Mouse (Mus musculus) hindbrain, embryonic 13.5 days (tissue): ENCODE results near the gene Rbms3. TPM values are rescaled to one million over a fixed set of nuclear protein-coding genes. Genes with fewer than 3 reads are reported as not detected.

Source experiments
- ATAC-seq: fragments of 200-750 bp; cut with Nextera tagmentation; 2 replicates; pipeline ENCODE4 v1.8.0; 2017; ENCODE audit warnings: moderate TSS enrichment; ENCODE audit not compliant: low FRiP score
- H3K27ac ChIP-seq: fragments of 300-500 bp; sonication (generic); 2 replicates; pipeline ENCODE4 v1.5.1; 2015; ENCODE audit warnings: inconsistent platforms, mild to moderate bottlenecking, moderate library complexity
- H3K27me3 ChIP-seq: fragments of 300-500 bp; sonication (generic); 2 replicates; pipeline ENCODE4 v1.6.1; 2015; ENCODE audit warnings: mild to moderate bottlenecking, inconsistent platforms
- H3K36me3 ChIP-seq: fragments of 300-500 bp; sonication (generic); 2 replicates; pipeline ENCODE4 v1.6.1; 2015; ENCODE audit warnings: mild to moderate bottlenecking, inconsistent platforms
- H3K4me1 ChIP-seq: fragments of 300-500 bp; sonication (generic); replicated peaks from 2 replicates; pipeline ENCODE4 v1.6.1; 2015; ENCODE audit warnings: inconsistent platforms
- H3K4me2 ChIP-seq: fragments of 300-500 bp; sonication (generic); 2 replicates; pipeline ENCODE4 v1.6.1; 2015; ENCODE audit warnings: inconsistent platforms, mild to moderate bottlenecking, moderate library complexity
- H3K4me3 ChIP-seq: fragments of 300-500 bp; sonication (generic); 2 replicates; pipeline ENCODE4 v1.5.1; 2015; ENCODE audit warnings: mild to moderate bottlenecking, inconsistent platforms
- H3K9ac ChIP-seq: fragments of 300-500 bp; sonication (generic); 2 replicates; pipeline ENCODE4 v1.6.1; 2015; ENCODE audit warnings: mild to moderate bottlenecking, inconsistent platforms
- H3K9me3 ChIP-seq: fragments of 300-500 bp; sonication (generic); 2 replicates; pipeline ENCODE4 v1.6.1; 2016; ENCODE audit warnings: inconsistent platforms
- WGBS: fragments of 180-500 bp; shearing (Covaris S2); methylation state at CpG from one replicate; pipeline ENCODE4 v1.1.7; 2015; 5-methylcytosine and 5-hydroxymethylcytosine counted together
- polyA plus RNA-seq: library from polyadenylated mRNA; unstranded; fragments of >200 nt; fragmentation: Nextera tagmentation; extraction: Ambion mirVana; gene quantifications from 2 replicates; pipeline ENCODE4 v1.2.1, GENCODE M21; 2015

The Rbms3 gene
- polyA plus RNA-seq, 1 experiment from 2014 or later, result 73.7 TPM

GRCm38 (mm10) chr9:117234726-117235075 lies 395.0 kb downstream of the Rbms3 start:
- Histone ChIP-seq H3K4me2 (no peak overlapping the region), H3K9ac (no peak overlapping the region), H3K4me1 (no peaks in the 10 kb centered on the region), H3K27me3 (no peaks in the 10 kb centered on the region), H3K9me3 (no peaks in the 10 kb centered on the region), H3K36me3 (no peaks in the 10 kb centered on the region), H3K27ac (no peak overlapping the region), H3K4me3 (no peak overlapping the region)
- no peak for ATAC-seq
- 84% methylated on average over 6 of the region's 6 CpGs for WGBS

GRCm38 (mm10) chr9:117234065-117234725 lies 395.5 kb downstream of the Rbms3 start:
- no peak overlapping the region for H3K9ac ChIP-seq
- 95% methylated on average over 5 of the region's 5 CpGs for WGBS
- no peak overlapping the region for H3K27ac ChIP-seq
- H3K4me3 ChIP-seq, result no peak overlapping the region
- H3K9me3 ChIP-seq, result no peaks in the 10 kb centered on the region
- H3K4me1 ChIP-seq, result no peaks in the 10 kb centered on the region
- H3K36me3 ChIP-seq, result no peaks in the 10 kb centered on the region
- H3K4me2 ChIP-seq, result no peak overlapping the region
- H3K27me3 ChIP-seq, result no peaks in the 10 kb centered on the region
- ATAC-seq, result no peak

GRCm38 (mm10) chr9:117222741-117223140 lies 407.0 kb downstream of the Rbms3 start:
- no peak for ATAC-seq
- Histone ChIP-seq H3K27ac (no peak overlapping the region), H3K36me3 (no peaks in the 10 kb centered on the region), H3K27me3 (no peaks in the 10 kb centered on the region), H3K4me1 (no peaks in the 10 kb centered on the region), H3K4me2 (no peak overlapping the region), H3K4me3 (no peak overlapping the region), H3K9me3 (no peaks in the 10 kb centered on the region), H3K9ac (no peak overlapping the region)
- WGBS, result 89% methylated on average over 8 of the region's 8 CpGs

DNA sequence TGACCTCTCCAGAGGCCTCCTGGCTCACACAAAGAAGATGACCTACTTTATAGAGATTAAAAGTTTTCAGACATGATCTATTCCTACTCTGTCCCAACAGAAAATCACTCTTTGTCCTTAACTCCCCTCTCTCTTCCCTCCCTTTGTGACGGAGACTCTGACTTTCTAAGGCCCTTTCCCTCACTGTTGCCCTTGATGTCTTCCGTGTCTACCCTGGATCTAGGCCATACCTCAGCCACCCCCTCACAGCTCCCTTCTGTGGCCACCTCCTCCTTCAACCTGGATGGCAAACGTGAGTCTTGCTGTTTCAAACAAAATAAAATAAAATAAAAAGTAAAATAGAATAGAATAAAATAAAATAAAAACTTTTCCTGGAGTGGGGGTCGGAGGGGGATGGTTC lies 408.2 kb downstream of the Rbms3 start:
- Histone ChIP-seq H3K27me3 (no peaks in the 10 kb centered on the region), H3K36me3 (no peaks in the 10 kb centered on the region), H3K4me3 (no peak overlapping the region), H3K9ac (no peak overlapping the region), H3K4me1 (peaks cover 2% of the 10 kb centered on the region), H3K9me3 (no peaks in the 10 kb centered on the region), H3K27ac (no peak overlapping the region), H3K4me2 (no peak overlapping the region)
- ATAC-seq, result no peak
- 73% methylated on average over 4 of the region's 4 CpGs for WGBS

DNA sequence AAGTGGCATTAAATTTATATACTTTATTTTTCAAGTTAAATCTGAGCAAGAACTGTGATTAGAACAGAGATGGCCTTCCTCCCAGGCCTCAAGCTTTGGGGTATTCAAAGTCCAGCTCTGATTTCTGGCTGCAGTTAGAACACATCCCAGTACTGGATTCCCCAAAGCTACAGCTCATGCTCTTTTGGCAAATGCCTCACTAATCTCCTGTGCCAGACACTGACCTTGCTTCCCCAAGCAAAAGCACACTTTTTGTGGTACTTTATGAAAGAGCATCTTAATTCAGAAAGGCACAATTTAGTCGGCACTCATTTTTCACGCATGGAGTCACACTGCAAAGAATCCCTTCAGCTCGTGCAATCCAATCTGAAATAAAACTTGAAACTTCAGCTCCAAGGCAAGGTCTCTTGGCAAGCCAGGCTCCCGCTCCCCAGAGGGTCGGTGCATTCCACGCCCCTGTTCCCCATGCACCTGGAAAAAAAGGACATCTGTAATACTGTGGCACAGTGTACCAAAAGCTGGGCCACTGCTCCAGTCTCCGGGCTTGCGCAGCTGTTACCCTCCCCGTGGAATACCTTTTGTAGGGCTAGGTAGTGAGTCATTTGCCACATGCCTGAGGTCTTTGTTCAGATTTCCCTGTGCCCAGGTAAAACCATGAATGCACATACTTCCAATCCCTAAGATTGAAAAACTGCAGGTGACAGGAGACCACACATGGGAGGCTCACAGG lies 413.5 kb downstream of the Rbms3 start:
- H3K27ac ChIP-seq, result no peak overlapping the region
- WGBS, result 76% methylated on average over 9 of the region's 9 CpGs
- H3K9ac ChIP-seq, result no peak overlapping the region
- no peaks in the 10 kb centered on the region for H3K27me3 ChIP-seq
- no peak overlapping the region for H3K4me3 ChIP-seq
- no peaks in the 10 kb centered on the region for H3K36me3 ChIP-seq
- no peak for ATAC-seq
- peaks cover 13% of the 10 kb centered on the region for H3K4me1 ChIP-seq
- no peak overlapping the region for H3K4me2 ChIP-seq
- H3K9me3 ChIP-seq, result no peaks in the 10 kb centered on the region

DNA sequence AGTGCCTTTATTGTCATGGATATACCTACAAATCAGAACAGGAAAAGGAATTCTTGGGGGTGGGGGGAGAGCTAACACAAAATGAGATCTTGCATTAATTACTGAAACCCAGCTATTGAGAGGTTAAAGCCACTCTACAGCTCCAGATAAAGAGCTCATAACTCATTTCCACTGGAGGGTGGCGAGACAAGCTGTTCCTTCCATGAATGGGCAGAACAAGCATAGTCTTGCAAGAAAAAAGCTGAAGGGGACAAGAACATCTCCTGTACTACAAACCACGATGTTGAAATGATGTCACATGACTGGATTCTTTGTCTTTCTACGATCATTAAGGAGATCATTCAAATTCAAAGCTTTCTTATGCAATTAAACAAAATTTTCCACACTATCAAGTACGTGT lies 417.7 kb downstream of the Rbms3 start:
- H3K27me3 ChIP-seq, result no peaks in the 10 kb centered on the region
- 50% methylated on average over 4 of the region's 4 CpGs for WGBS
- H3K4me1 ChIP-seq, result peaks cover 13% of the 10 kb centered on the region
- H3K27ac ChIP-seq, result no peak overlapping the region
- H3K36me3 ChIP-seq, result no peaks in the 10 kb centered on the region
- H3K4me2 ChIP-seq, result no peak overlapping the region
- ATAC-seq, result no peak
- no peaks in the 10 kb centered on the region for H3K9me3 ChIP-seq
- H3K4me3 ChIP-seq, result no peak overlapping the region
- no peak overlapping the region for H3K9ac ChIP-seq

DNA sequence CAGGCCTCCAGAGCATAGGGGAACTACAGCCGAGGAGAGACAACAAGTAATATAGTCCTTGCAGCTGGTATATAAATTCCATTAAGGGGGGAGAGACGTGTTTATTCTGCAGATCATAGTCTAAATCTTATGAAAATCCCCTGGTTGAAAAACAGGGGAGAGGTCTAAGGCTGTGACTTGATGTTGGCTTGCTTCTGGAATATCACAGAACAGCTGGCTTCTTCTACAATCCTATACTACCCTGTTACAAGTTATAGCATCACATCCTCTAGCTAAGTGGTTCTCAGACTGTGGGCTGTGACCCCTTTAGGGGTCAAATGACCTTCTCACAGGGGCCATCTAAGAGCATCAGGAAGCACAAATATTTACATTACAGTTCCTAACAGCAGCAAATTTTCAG lies 419.4 kb downstream of the Rbms3 start:
- ATAC-seq, result no peak
- WGBS, result 76% methylated on average over 2 of the region's 2 CpGs
- Histone ChIP-seq H3K27me3 (no peaks in the 10 kb centered on the region), H3K4me1 (peaks cover 13% of the 10 kb centered on the region), H3K36me3 (no peaks in the 10 kb centered on the region), H3K4me2 (no peak overlapping the region), H3K27ac (no peak overlapping the region), H3K4me3 (no peak overlapping the region), H3K9me3 (no peaks in the 10 kb centered on the region), H3K9ac (no peak overlapping the region)

GRCm38 (mm10) chr9:117205395-117205794 lies 424.3 kb downstream of the Rbms3 start:
- ATAC-seq, result no peak
- H3K27me3 ChIP-seq, result no peaks in the 10 kb centered on the region
- H3K9me3 ChIP-seq, result no peaks in the 10 kb centered on the region

DNA sequence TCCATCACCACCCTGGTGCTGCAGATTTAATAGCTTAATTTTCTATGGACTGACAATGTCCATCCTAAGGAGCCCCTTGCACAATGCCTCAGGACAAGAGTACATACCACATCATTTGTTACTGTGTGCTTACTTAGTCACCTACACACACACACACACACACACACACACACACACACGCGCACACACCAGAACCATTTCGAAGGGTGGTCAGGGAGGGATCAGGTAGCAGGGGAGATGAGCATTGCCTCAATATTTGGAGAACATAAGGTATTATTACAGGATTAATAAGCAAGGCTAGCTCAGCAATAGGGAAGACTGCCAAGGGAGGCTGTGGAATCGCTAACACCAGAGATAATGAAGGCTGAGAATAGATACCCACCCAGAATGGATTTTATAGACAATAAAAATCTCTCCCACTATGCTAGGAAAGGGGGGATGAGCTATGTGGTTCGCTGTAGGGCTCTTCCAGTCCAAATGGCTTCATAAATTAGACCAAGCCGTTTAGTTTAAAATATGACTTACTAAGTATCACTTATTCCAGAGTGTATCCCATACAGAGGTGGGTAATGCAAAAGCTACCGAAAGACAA lies 429.6 kb downstream of the Rbms3 start:
- 85% methylated on average over 7 of the region's 7 CpGs for WGBS
- H3K4me2 ChIP-seq, result no peak overlapping the region

More at GRCm38 (mm10) chr9:117205395-117205794, 424.3 kb downstream of the Rbms3 start:
- no peaks in the 10 kb centered on the region for H3K36me3 ChIP-seq
- H3K4me3 ChIP-seq, result no peak overlapping the region
- H3K27ac ChIP-seq, result no peak overlapping the region
- H3K9ac ChIP-seq, result no peak overlapping the region
- peaks cover 8% of the 10 kb centered on the region for H3K4me1 ChIP-seq
- no peak overlapping the region for H3K4me2 ChIP-seq
- WGBS, result 67% methylated on average over 6 of the region's 6 CpGs

DNA sequence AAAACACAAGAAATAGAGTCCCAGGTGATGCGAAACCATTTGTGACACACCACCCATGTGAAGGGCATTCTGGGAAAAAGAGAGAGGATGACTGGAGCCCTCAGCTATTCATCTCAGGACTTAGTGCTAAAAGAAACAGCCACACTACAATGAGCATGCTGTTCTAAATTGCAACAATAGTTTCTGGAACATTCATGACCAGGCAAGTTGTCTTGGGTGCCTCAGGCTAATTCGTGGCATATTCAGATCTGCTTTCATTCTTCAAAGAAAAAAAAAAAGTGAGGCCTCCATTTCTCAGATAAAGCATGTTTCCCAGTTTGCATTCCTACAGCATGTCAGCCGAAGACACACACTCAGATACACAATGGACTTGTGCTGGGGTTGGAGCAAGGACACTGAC lies 432.2 kb downstream of the Rbms3 start:
- 81% methylated on average over 3 of the region's 3 CpGs for WGBS
- no peak overlapping the region for H3K27ac ChIP-seq
- H3K9ac ChIP-seq, result no peak overlapping the region
- no peaks in the 10 kb centered on the region for H3K36me3 ChIP-seq
- H3K9me3 ChIP-seq, result no peaks in the 10 kb centered on the region
- H3K27me3 ChIP-seq, result no peaks in the 10 kb centered on the region
- no peak for ATAC-seq
- H3K4me3 ChIP-seq, result no peak overlapping the region
- H3K4me1 ChIP-seq, result peaks cover 12% of the 10 kb centered on the region
- no peak overlapping the region for H3K4me2 ChIP-seq

More for the DNA sequence above, 429.6 kb downstream of the Rbms3 start:
- H3K4me1 ChIP-seq, result 0 out of 2 replicates have a peak, but pooled peaks cover 3% of the 10 kb centered on the region
- no peak for ATAC-seq
- no peak overlapping the region for H3K4me3 ChIP-seq
- H3K9me3 ChIP-seq, result no peaks in the 10 kb centered on the region
- H3K27me3 ChIP-seq, result no peaks in the 10 kb centered on the region
- H3K27ac ChIP-seq, result peak overlapping the region; percentile 70
- H3K9ac ChIP-seq, result no peak overlapping the region
- no peaks in the 10 kb centered on the region for H3K36me3 ChIP-seq

- Histone ChIP-seq H3K4me1 (peaks cover 10% of the 10 kb centered on the region), H3K9ac (no peak overlapping the region), H3K4me3 (no peak overlapping the region), H3K4me2 (no peak overlapping the region), H3K36me3 (no peaks in the 10 kb centered on the region), H3K27ac (peak overlapping the region; percentile 23; the same call in 1 of the 2 replicates), H3K27me3 (no peaks in the 10 kb centered on the region), H3K9me3 (no peaks in the 10 kb centered on the region)
- ATAC-seq, result no peak
- 76% methylated on average over 14 of the region's 14 CpGs for WGBS
Observed at GRCm38 (mm10) chr9:117192565-117193540, 436.9 kb downstream of the Rbms3 start.

GRCm38 (mm10) chr9:117192093-117192492 lies 437.6 kb downstream of the Rbms3 start:
- WGBS, result 76% methylated on average over 15 of the region's 15 CpGs
- Histone ChIP-seq H3K27me3 (no peaks in the 10 kb centered on the region), H3K36me3 (no peaks in the 10 kb centered on the region), H3K4me3 (no peak overlapping the region), H3K9me3 (no peaks in the 10 kb centered on the region), H3K4me2 (no peak overlapping the region), H3K27ac (0 out of 2 replicates have a peak overlapping the region, but pooled peaks have one; percentile 9), H3K4me1 (peaks cover 10% of the 10 kb centered on the region), H3K9ac (no peak overlapping the region)
- no peak for ATAC-seq
